Mouse (Mus musculus) erythroblast, embryonic 14.5 days (primary cell): Measurements from ENCODE around the gene Slc28a1.

Experiments used
- GATA1 ChIP-seq: IDR thresholded peaks from 2 replicates; pipeline ENCODE4 v1.6.1; 2012; ENCODE audit warnings: low read length, inconsistent platforms, mixed read lengths
- TAL1 ChIP-seq: IDR thresholded peaks from 3 replicates; pipeline ENCODE4 v1.6.1; 2012; ENCODE audit warnings: low read length, inconsistent platforms, mixed read lengths

GRCm38 (mm10) chr7:81209979-81210685, 95.5 kb downstream of the Slc28a1 start:
- TF ChIP-seq GATA1 (no peak), TAL1 (no peak)
